Mouse (Mus musculus) stomach, embryonic 16.5 days (tissue): ENCODE results near the gene Gm14327. TPM values are rescaled to one million over a fixed set of nuclear protein-coding genes. Genes with fewer than 3 reads are reported as not detected.
"Not testable (repeated sequence)": the region's sequence is repeated elsewhere in the genome, so short reads cannot be mapped to it uniquely, and the experiment has no call there.

Experiments
- ATAC-seq: fragments of 200-750 bp; cut with Nextera tagmentation; 2 replicates; pipeline ENCODE4 v1.8.0; 2017; ENCODE audit warnings: moderate number of reproducible peaks, moderate TSS enrichment; ENCODE audit not compliant: insufficient read depth, low FRiP score
- H3K27ac ChIP-seq: fragments of 300-500 bp; sonication (generic); 2 replicates; pipeline ENCODE4 v1.5.1; 2014; ENCODE audit warnings: low read length
- H3K27me3 ChIP-seq: fragments of 300-500 bp; sonication (generic); 2 replicates; pipeline ENCODE4 v1.6.1; 2014; ENCODE audit warnings: low read length, control low read depth, mixed read lengths; ENCODE audit not compliant: control insufficient read depth, insufficient read depth
- H3K36me3 ChIP-seq: fragments of 300-500 bp; sonication (generic); 2 replicates; pipeline ENCODE4 v1.6.1; 2014; ENCODE audit warnings: low read length; ENCODE audit not compliant: control insufficient read depth, insufficient read depth
- H3K4me1 ChIP-seq: fragments of 300-500 bp; sonication (generic); 2 replicates; pipeline ENCODE4 v1.6.1; 2014; ENCODE audit warnings: low read length, control low read depth, mixed read lengths; ENCODE audit not compliant: control insufficient read depth, insufficient read depth
- H3K4me2 ChIP-seq: fragments of 300-500 bp; sonication (generic); 2 replicates; pipeline ENCODE4 v1.6.1; 2014; ENCODE audit warnings: low read depth, low read length, mixed read lengths
- H3K4me3 ChIP-seq: fragments of 300-500 bp; sonication (generic); replicated peaks from 2 replicates; pipeline ENCODE4 v1.5.1; 2014; ENCODE audit warnings: mild to moderate bottlenecking, low read length
- H3K9ac ChIP-seq: fragments of 300-500 bp; sonication (generic); 2 replicates; pipeline ENCODE4 v1.6.1; 2014; ENCODE audit warnings: low read length
- H3K9me3 ChIP-seq: fragments of 300-500 bp; sonication (generic); replicated peaks from 2 replicates; pipeline ENCODE4 v1.6.1; 2016; ENCODE audit warnings: low read length, control low read depth; ENCODE audit not compliant: control insufficient read depth
- WGBS: fragments of 180-500 bp; shearing (Covaris S2); extraction: QIAGEN DNeasy Blood & Tissue Kit; methylation state at CpG from one replicate; pipeline ENCODE4 v1.1.7; 2014; 5-methylcytosine and 5-hydroxymethylcytosine counted together
- polyA plus RNA-seq: library from polyadenylated mRNA; unstranded; fragments of >200 nt; fragmentation: Nextera tagmentation; extraction: Ambion mirVana; gene quantifications from 2 replicates; pipeline ENCODE4 v1.2.1, GENCODE M21; 2015

Gene Gm14327
- 4.3 and 4.6 TPM in 2 replicates for polyA plus RNA-seq

DNA sequence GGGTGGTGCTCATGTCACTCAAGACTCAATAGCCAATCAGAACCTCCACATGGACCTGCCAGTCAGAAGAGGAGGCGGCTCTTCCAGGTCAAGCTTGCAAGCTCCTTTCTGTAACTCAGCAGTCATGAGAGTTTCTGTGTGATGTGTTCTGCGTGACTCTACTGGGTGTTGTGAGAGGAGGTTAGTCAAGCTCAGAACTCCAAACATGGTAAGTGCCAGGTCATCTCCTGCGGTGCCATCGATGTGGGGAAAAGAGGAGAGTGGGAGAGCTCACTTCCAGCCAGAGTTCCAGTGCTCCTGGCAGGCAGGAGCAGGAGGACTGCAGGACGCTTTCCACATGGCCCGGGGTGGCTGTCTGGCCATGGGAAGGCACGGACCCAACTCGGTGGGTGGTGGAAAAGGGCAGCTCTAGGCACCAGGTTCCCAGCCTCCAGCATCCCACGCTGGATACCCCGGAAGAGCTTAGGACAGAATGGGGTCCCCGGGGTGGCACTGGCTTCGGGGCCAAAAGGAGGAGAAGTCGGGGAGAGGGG lies at the start of gene Gm14327:
Gene Gm14327 (plus strand): TSS at position 51 of the 533 bp plus-strand sequence.
- not testable (repeated sequence) for H3K4me1 ChIP-seq, H3K36me3 ChIP-seq, H3K9ac ChIP-seq, H3K27me3 ChIP-seq, H3K9me3 ChIP-seq, ATAC-seq, H3K27ac ChIP-seq, H3K4me2 ChIP-seq
- 41% methylated on average over 8 of the region's 13 CpGs for WGBS
- peak within 1 kb of the TSS; percentile 13; the same call in 1 of the 2 replicates for H3K4me3 ChIP-seq

GRCm38 (mm10) chr2:177862254-177862653 lies 34.6 kb upstream of the Gm14327 start:
- not testable (repeated sequence) for ATAC-seq
- 86% methylated on average over 2 of the region's 2 CpGs for WGBS

DNA sequence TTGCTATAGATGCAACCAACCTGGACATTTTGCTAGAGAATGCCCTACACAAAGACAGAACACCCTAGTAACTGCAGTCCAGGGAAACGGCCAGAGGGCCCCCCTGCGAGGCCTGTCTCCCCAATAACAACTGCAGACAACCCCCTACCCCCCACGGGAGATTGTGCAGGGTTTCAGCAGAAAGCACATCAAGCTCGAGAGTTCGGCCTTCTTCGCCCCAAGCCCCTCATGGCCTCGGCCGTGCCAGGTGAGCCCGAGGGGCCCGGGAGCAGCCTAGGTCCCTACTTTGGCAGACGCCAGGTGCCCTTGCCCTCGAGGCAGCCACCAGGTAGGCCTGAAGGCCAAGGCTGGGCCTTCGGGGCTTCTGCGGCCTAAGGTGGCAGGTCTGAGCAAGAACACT lies 9.2 kb upstream of the Gm14327 start:
- not testable (repeated sequence) for H3K36me3 ChIP-seq, H3K9me3 ChIP-seq, H3K27me3 ChIP-seq, H3K27ac ChIP-seq, H3K4me1 ChIP-seq, H3K4me2 ChIP-seq, H3K4me3 ChIP-seq, ATAC-seq, H3K9ac ChIP-seq
- WGBS, result 93% methylated on average over 14 of the region's 14 CpGs

More at GRCm38 (mm10) chr2:177862254-177862653, 34.6 kb upstream of the Gm14327 start:
- H3K4me2 ChIP-seq, H3K9me3 ChIP-seq, H3K36me3 ChIP-seq, H3K4me1 ChIP-seq, H3K27me3 ChIP-seq, H3K9ac ChIP-seq, H3K27ac ChIP-seq, H3K4me3 ChIP-seq: not testable (repeated sequence)

- H3K9ac ChIP-seq, H3K36me3 ChIP-seq, H3K27ac ChIP-seq, H3K4me1 ChIP-seq, H3K27me3 ChIP-seq, H3K9me3 ChIP-seq, H3K4me3 ChIP-seq, H3K4me2 ChIP-seq, ATAC-seq: not testable (repeated sequence)
- WGBS, result 82% methylated on average over 2 of the region's 3 CpGs
Observed at GRCm38 (mm10) chr2:177898171-177898570, 1.3 kb downstream of the Gm14327 start.

GRCm38 (mm10) chr2:177903276-177903675 lies 6.4 kb downstream of the Gm14327 start:
- not testable (repeated sequence) for H3K4me2 ChIP-seq, H3K4me1 ChIP-seq, H3K4me3 ChIP-seq, H3K9me3 ChIP-seq, H3K27me3 ChIP-seq, H3K36me3 ChIP-seq, H3K27ac ChIP-seq, ATAC-seq, H3K9ac ChIP-seq
- no CpG with 5 or more reads among the region's 12 CpGs for WGBS

DNA sequence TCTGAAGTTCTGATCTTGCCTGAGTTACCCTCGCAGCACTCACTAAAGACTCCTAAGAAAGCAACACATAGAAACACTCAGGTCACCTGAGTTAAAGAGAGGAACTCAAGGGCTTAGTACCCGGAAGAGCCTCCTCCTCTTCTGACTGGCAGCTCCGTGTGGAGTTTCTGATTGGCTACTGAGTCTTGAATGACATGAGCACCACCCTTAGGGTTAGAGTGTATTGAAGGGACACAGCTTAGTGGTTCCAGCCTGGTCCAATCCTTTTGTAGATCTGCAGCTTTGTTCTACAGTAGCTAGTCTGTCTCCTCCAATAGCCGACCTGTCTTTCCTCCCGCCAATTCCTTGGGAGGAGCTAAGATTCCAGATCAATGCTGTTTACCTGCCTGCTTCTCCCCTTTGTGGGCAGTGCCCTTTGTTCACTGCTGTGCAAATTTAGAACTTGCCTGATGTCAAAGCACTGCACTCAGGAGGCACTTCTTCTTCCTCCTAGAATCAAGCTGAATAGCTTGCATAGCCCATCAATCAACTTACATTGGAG lies 28.7 kb downstream of the Gm14327 start, which contains the start of gene Zfp972:
Gene Zfp972 (minus strand): TSS at position 51 of the 541 bp plus-strand sequence.
- H3K4me2 ChIP-seq, H3K27me3 ChIP-seq, H3K4me1 ChIP-seq, H3K27ac ChIP-seq, ATAC-seq, H3K9ac ChIP-seq, H3K36me3 ChIP-seq, H3K9me3 ChIP-seq: not testable (repeated sequence)
- 59% methylated on average over 3 of the region's 5 CpGs for WGBS
- H3K4me3 ChIP-seq, result peak within 1 kb of the TSS; percentile 31

Other genes starting within 250 kb of the Gm14327 start
- gene Gm14322, start 137.8 kb upstream of the Gm14327 start, polyA plus RNA-seq, result 7.6 and 8.5 TPM in 2 replicates
- gene Gm14325, start 56.8 kb upstream of the Gm14327 start, polyA plus RNA-seq, result 37.6 and 39.9 TPM in 2 replicates
- gene Zfp972, start 28.5 kb downstream of the Gm14327 start, polyA plus RNA-seq, result 0.75 and 2.4 TPM in 2 replicates
- 15.8 and 17.7 TPM in 2 replicates for gene Gm14326, start 60.2 kb downstream of the Gm14327 start, polyA plus RNA-seq
- 12.8 and 14.8 TPM in 2 replicates for gene Zfp971, start 126.2 kb downstream of the Gm14327 start, polyA plus RNA-seq
- gene Zfp931, start 181.4 kb downstream of the Gm14327 start, polyA plus RNA-seq, result 18.3 and 18.8 TPM in 2 replicates
- 1.9 and 3.2 TPM in 2 replicates for gene Phactr3, start 221.9 kb downstream of the Gm14327 start, polyA plus RNA-seq